Comparison of ENCODE assay signal across 8 mouse cellular contexts in the genomic region with DNA sequence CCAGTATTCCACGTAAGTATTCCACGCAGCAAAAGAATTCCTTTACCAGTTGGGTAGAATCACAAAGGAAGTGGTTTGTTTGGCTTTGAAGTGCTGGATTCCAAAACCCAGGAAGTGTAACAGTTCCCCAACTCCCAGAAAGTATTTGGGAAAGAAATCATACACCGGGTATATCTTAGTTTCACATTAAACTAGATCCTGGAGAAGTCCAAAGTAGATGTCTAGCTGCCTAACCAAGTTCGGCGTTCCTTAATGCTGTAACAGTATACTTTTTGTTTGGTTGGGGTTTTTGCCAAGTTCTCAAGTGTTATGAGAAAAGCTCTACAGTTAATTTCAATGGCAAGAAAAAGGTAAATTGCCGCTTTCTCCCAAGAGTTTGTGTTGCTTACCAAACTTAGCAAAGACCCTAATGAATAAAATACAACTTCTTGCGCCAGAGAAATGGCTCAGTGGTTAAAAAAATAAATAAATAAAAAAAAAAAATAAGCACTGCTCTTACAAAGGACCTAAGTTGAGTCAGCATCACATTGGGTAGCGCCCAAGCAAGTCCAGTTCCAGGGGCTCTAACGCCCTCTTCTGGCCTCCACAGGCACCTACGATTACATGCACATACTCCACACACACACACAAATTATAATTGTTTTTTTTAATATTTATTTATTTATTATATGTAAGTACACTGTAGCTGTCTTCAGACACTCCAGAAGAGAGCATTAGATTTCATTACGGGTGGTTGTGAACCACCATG. TPM values are rescaled to one million over a fixed set of nuclear protein-coding genes. Genes with fewer than 3 reads are reported as not detected.
A peak's percentile ranks its signal among the peaks of the same experiment; 100 is the strongest.
DNase-seq lines count a peak whose midpoint lies in the region; ATAC-seq lines count a peak whose summit lies in the region.

No protein-coding gene starts in this region.

- WGBS in kidney, embryonic 14.5 days = 36% methylated on average over 11 of the region's 11 CpGs

- peaks cover 6% of the 10 kb centered on the region; the same call in 1 of the 2 replicates for H3K4me1 ChIP-seq in kidney, embryonic 14.5 days (ENCODE audit: control insufficient read depth, insufficient read depth, low read length)

- peak overlapping the region; percentile 98 for H3K27ac ChIP-seq in kidney, embryonic 14.5 days (ENCODE audit: low read depth, low read length)

- ATAC-seq in kidney, embryonic 14.5 days (ENCODE audit: low FRiP score, low TSS enrichment) = no peak

- peak; percentile 51 for DNase-seq in embryo, embryonic 10.5 days (ENCODE audit: low spot score)
- no peak for DNase-seq in embryo, embryonic 10 days (ENCODE audit: low spot score)
- DNase-seq in T-cell, adult 2 months (ENCODE audit: low spot score) = peak; percentile 37
- DNase-seq in forelimb bud, embryonic 11.5 days (ENCODE audit: low read depth, low spot score) = peak; percentile 9
- DNase-seq in lung, postnatal 14 days = peak; percentile 24
- no peak for DNase-seq in ovary, adult 18-20 months (ENCODE audit: low spot score)
- no peak for DNase-seq in urinary bladder, adult 2 months (ENCODE audit: low spot score)

- no peaks in the 10 kb centered on the region for H3K9me3 ChIP-seq in kidney, embryonic 14.5 days (ENCODE audit: control insufficient read depth, low read length)

- H3K4me3 ChIP-seq in kidney, embryonic 14.5 days (ENCODE audit: low read length) = peak overlapping the region; percentile 65

- peak overlapping the region; percentile 70 for H3K4me2 ChIP-seq in kidney, embryonic 14.5 days (replicated peaks; ENCODE audit: low read depth, low read length)

- peak overlapping the region; percentile 83 for H3K9ac ChIP-seq in kidney, embryonic 14.5 days (ENCODE audit: low read depth, low read length)

- peaks cover 11% of the 10 kb centered on the region for H3K36me3 ChIP-seq in kidney, embryonic 14.5 days (ENCODE audit: control insufficient read depth, insufficient read depth, low read length)

- H3K27me3 ChIP-seq in kidney, embryonic 14.5 days (ENCODE audit: control insufficient read depth, insufficient read depth, low read length) = no peaks in the 10 kb centered on the region

RNA-seq across cellular contexts. Expression of gene Memo1, which starts 0.9 kb away (rescaled TPM):
- 94.1 and 94.7 TPM in 2 replicates for polyA plus RNA-seq in kidney, embryonic 14.5 days (2014; fragmentation: Nextera tagmentation; extraction: Ambion mirVana)
- polyA plus RNA-seq in urinary bladder, adult 2 months (2012; rRNA removed) = 47.4 and 56.6 TPM in 2 replicates

RNA-seq across cellular contexts. Expression of gene Dpy30, which starts 27.5 kb away (rescaled TPM):
- 264 and 339 TPM in 2 replicates for polyA plus RNA-seq in kidney, embryonic 14.5 days (2014; fragmentation: Nextera tagmentation; extraction: Ambion mirVana)
- polyA plus RNA-seq in urinary bladder, adult 2 months (2012; rRNA removed) = 80.7 and 103 TPM in 2 replicates

RNA-seq across cellular contexts. Expression of gene Spast, which starts 42.5 kb away (rescaled TPM):
- polyA plus RNA-seq in kidney, embryonic 14.5 days (2014; fragmentation: Nextera tagmentation; extraction: Ambion mirVana) = 17.9 and 22.8 TPM in 2 replicates
- 11.5 and 13.1 TPM in 2 replicates for polyA plus RNA-seq in urinary bladder, adult 2 months (2012; rRNA removed)

Comparison
In these comparisons a context has a peak if more than half of its experiments do, and no peak if none do; other contexts are left out.
1. DNase-seq: peak in embryo, embryonic 10.5 days (single experiment), T-cell, adult 2 months (single experiment), forelimb bud, embryonic 11.5 days (single experiment) and lung, postnatal 14 days (single experiment); none in embryo, embryonic 10 days (single experiment), ovary, adult 18-20 months (single experiment) and urinary bladder, adult 2 months (single experiment).